Mouse (Mus musculus) embryonic facial prominence, embryonic 13.5 days (tissue): ENCODE measurements around the gene Smoc1. TPM values are rescaled to one million over a fixed set of nuclear protein-coding genes. Genes with fewer than 3 reads are reported as not detected.

Experiments used
- ATAC-seq: fragments of 200-750 bp; cut with Nextera tagmentation; 2 replicates; pipeline ENCODE4 v1.8.0; 2017; ENCODE audit warnings: low read depth; ENCODE audit not compliant: insufficient number of reproducible peaks, insufficient read depth, low FRiP score, low TSS enrichment
- H3K27ac ChIP-seq: fragments of 300-500 bp; sonication (generic); 2 replicates; pipeline ENCODE4 v1.5.1; 2015; ENCODE audit warnings: moderate library complexity, mild to moderate bottlenecking, inconsistent platforms
- H3K27me3 ChIP-seq: fragments of 300-500 bp; sonication (generic); 2 replicates; pipeline ENCODE4 v1.6.1; 2015; ENCODE audit warnings: mild to moderate bottlenecking, inconsistent platforms
- H3K36me3 ChIP-seq: fragments of 300-500 bp; sonication (generic); 2 replicates; pipeline ENCODE4 v1.6.1; 2015; ENCODE audit warnings: mild to moderate bottlenecking, inconsistent platforms
- H3K4me1 ChIP-seq: fragments of 300-500 bp; sonication (generic); 2 replicates; pipeline ENCODE4 v1.6.1; 2015; ENCODE audit warnings: inconsistent platforms
- H3K4me2 ChIP-seq: fragments of 300-500 bp; sonication (generic); 2 replicates; pipeline ENCODE4 v1.6.1; 2015; ENCODE audit warnings: moderate library complexity, mild to moderate bottlenecking, inconsistent platforms
- H3K4me3 ChIP-seq: fragments of 300-500 bp; sonication (generic); 2 replicates; pipeline ENCODE4 v1.5.1; 2015; ENCODE audit warnings: mild to moderate bottlenecking, inconsistent platforms
- H3K9ac ChIP-seq: fragments of 300-500 bp; sonication (generic); 2 replicates; pipeline ENCODE4 v1.6.1; 2015; ENCODE audit warnings: mild to moderate bottlenecking, inconsistent platforms
- H3K9me3 ChIP-seq: fragments of 300-500 bp; sonication (generic); 2 replicates; pipeline ENCODE4 v1.6.1; 2016; ENCODE audit warnings: inconsistent platforms
- WGBS: fragments of 180-500 bp; shearing (Covaris S2); methylation state at CpG from one replicate; pipeline ENCODE4 v1.1.7; 2015; ENCODE audit warnings: mixed read lengths; 5-methylcytosine and 5-hydroxymethylcytosine counted together
- polyA plus RNA-seq: library from polyadenylated mRNA; unstranded; fragments of >200 nt; fragmentation: Nextera tagmentation; extraction: Ambion mirVana; gene quantifications from 2 replicates; pipeline ENCODE4 v1.2.1, GENCODE M21; 2015

Gene Smoc1
- polyA plus RNA-seq, 1 experiment from 2014 or later = 15.5 TPM

DNA sequence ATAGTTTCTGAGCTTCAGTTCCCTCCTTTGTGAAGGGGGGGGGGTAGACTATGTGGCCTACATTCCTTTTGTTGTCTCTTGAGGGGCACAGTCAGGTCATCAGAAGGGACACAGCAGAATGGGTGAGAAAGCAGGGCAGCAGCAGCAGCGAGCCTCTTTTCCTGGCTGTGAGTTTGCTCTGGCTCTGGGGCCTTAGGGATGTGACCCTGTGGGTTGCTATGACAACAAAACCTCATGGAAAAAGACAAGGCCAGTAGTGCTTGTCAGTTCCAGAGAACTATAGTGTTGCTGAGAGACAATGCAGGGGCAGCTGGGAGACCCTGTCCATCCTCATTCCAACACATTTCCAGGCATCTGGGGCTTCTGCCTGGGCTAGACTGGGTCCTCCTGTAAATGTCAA is 176.6 kb downstream of the Smoc1 start:
- ATAC-seq = no peak
- 17% methylated on average over 1 of the region's 1 CpGs for WGBS
- no peak overlapping the region for H3K4me3 ChIP-seq

DNA sequence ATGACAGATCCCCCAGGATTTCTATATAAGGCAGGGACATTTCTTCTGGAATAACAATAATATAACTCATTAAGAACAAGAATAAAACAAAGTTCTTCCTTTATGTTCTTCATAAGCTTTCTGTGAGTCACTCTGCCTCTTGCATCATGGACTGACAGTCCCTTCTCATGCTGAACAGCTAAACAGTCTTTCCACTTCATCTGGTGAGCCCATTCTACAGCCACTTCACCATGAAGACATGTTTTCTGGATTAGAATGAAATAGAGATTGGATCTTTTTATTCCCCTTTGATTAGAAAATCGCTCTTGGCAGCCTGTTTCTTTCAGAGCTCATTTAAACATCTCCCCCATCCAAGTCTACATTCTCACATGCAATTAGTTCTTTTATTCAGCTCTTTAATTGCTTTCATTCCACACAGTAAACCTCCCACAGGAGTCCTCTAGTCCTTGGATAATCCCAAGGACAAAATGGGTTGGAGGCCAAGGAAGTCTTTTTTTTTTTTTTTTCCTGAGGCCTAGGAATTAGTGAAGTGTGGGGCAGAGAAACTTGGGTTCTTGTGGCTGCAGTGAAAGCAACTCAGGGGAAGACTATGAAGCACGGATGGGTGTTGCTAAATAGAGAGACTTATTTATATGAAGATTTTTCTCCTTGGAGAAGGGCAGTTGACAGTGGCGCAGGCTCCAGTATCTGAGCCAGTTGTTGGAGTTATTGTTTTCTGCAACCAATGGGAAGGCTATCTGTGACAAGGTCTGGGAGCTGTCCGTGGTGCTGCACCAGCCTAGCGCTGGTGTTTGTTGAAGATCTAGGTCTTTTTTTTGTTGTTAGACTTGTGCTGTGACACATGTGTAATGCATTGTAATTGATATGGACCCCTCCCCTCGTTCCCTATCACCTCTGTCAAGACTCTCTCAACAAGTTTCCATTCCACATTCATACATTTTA is 179.3 kb downstream of the Smoc1 start:
- Histone ChIP-seq H3K4me2 (no peak overlapping the region), H3K27ac (no peak overlapping the region), H3K9ac (no peak overlapping the region), H3K9me3 (no peaks in the 10 kb centered on the region), H3K4me1 (no peaks in the 10 kb centered on the region), H3K27me3 (no peaks in the 10 kb centered on the region), H3K4me3 (no peak overlapping the region), H3K36me3 (no peaks in the 10 kb centered on the region)
- ATAC-seq = no peak
- WGBS = 27% methylated on average over 6 of the region's 6 CpGs

More for the DNA sequence above, 176.6 kb downstream of the Smoc1 start:
- Histone ChIP-seq H3K9ac (no peak overlapping the region), H3K27ac (no peak overlapping the region), H3K4me1 (no peaks in the 10 kb centered on the region), H3K4me2 (no peak overlapping the region), H3K9me3 (no peaks in the 10 kb centered on the region), H3K27me3 (no peaks in the 10 kb centered on the region), H3K36me3 (no peaks in the 10 kb centered on the region)

DNA sequence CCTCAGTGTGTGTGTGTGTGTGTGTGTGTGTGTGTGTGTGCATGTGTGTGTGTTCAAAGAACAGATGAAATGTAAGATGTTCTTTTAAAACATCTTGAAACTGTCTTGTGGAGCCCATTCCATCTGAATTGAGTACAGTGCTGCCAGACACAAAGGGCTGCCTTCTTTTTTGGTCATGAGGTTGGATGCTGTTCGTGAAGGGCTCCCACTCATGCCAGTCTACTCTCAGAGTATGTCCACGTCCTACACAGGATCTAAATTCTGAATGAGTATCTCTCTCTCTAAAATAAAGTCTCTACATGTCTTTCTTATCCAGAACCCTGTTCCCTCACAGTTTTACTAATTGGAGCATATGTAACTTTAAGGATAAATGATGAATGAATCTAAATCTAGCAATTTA is 182.0 kb downstream of the Smoc1 start:
- H3K4me1 ChIP-seq = no peaks in the 10 kb centered on the region
- H3K9ac ChIP-seq = no peak overlapping the region
- no peak overlapping the region for H3K4me3 ChIP-seq
- H3K36me3 ChIP-seq = no peaks in the 10 kb centered on the region
- no peak overlapping the region for H3K4me2 ChIP-seq
- no peak for ATAC-seq
- no peak overlapping the region for H3K27ac ChIP-seq
- no peaks in the 10 kb centered on the region for H3K9me3 ChIP-seq
- no peaks in the 10 kb centered on the region for H3K27me3 ChIP-seq
- WGBS = 58% methylated on average over 2 of the region's 2 CpGs

DNA sequence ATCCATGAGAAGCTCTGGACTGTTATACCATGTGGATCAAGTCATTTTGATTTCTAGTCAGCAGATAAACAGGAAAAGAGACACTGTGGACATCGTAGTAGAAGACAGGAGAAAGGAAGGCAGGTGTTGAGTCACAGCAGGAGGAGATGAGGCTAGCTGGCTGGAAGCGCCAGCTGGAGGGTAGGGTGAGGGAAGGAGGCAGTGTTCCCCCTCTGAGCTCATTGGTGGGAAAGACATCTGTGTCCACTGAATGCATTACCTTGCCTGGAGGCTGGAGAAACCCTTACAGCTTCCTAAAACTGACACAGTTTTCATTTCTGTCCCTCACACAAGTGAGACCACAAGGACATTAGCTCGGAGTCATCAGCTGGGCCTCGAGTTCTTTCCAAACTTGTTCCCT is 192.7 kb downstream of the Smoc1 start:
- Histone ChIP-seq H3K4me1 (no peaks in the 10 kb centered on the region), H3K27me3 (no peaks in the 10 kb centered on the region), H3K27ac (no peak overlapping the region), H3K4me3 (no peak overlapping the region), H3K36me3 (no peaks in the 10 kb centered on the region), H3K4me2 (no peak overlapping the region), H3K9me3 (no peaks in the 10 kb centered on the region), H3K9ac (no peak overlapping the region)
- 71% methylated on average over 4 of the region's 4 CpGs for WGBS
- ATAC-seq = no peak

DNA sequence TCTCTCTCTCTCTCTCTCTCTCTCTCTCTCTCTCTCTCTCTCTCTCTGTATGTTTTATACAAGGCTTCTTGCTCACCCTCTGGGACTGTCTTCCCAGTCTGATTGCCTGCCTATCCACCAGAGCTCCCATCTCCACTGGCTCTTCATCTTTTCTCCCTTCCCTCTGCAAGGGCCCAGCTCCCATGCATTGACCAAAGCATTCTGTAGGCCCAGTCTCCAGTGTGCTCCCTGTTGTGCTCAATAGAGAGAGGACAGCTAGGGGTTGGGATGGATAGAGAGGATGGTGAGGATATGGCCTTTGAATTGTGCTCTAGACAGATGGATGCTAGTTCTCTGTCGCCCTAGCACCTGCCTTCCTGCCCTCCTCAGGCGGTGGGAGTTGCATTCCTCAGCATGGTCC is 196.7 kb downstream of the Smoc1 start:
- no peak overlapping the region for H3K4me2 ChIP-seq
- no peak overlapping the region for H3K4me3 ChIP-seq
- no peak for ATAC-seq
- no peak overlapping the region for H3K27ac ChIP-seq
- no peaks in the 10 kb centered on the region for H3K36me3 ChIP-seq
- no peak overlapping the region for H3K9ac ChIP-seq
- no peaks in the 10 kb centered on the region for H3K27me3 ChIP-seq
- 79% methylated on average over 2 of the region's 2 CpGs for WGBS
- no peaks in the 10 kb centered on the region for H3K9me3 ChIP-seq
- H3K4me1 ChIP-seq = peaks cover 9% of the 10 kb centered on the region; the same call in 1 of the 2 replicates

DNA sequence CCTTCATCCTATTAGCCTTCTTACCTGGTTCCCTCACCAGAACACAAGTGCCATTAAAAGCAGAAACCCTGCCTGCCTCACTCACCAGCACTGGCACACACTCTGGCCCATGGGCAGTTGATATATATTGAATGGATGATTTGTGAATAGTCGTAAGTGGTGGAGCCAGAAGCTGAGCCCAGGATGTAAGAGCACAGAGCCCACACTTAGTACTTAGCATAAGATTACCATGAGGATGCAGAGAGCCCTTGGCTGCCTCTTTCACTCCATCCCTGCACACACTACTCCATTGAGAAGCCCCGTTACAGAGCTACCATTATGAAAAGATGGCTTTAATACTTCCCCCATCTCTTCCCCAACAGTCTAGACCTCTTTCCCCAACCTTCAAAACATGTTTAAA is 198.2 kb downstream of the Smoc1 start:
- Histone ChIP-seq H3K36me3 (no peaks in the 10 kb centered on the region), H3K27ac (no peak overlapping the region), H3K4me1 (peaks cover 9% of the 10 kb centered on the region; the same call in 1 of the 2 replicates), H3K9ac (no peak overlapping the region), H3K4me2 (no peak overlapping the region), H3K27me3 (no peaks in the 10 kb centered on the region), H3K4me3 (no peak overlapping the region), H3K9me3 (no peaks in the 10 kb centered on the region)
- 89% methylated on average over 2 of the region's 2 CpGs for WGBS
- ATAC-seq = no peak

DNA sequence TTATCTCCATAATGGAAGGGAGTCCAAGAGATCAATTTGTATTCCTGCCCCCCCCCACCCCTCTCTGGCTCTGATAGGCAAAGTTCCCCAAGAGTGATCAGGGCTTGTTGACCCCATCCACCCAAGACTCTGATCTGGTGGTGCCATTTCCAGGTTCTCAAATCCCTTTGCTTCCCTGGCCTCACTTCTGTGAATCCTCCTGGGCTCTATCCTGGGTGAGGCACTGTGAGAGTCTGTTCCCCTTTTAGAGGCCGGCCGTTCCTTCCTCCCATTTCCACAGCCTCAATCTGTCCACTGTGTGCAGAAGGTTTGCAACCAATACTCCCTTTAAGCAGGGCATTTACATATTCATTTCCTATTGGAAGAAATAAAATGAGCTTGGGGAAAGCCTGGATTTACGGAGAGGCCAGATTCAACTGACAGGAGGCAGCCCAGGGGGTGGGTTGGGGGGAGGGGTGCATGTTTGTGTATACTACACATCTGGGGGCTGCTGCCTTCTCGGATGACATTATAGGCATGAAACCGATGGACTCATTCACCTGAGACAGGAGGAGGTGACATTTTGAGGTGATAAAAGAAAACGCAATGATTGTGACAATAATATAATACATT is 199.5 kb downstream of the Smoc1 start:
- no peaks in the 10 kb centered on the region for H3K9me3 ChIP-seq
- no peak for ATAC-seq
- no peak overlapping the region for H3K4me2 ChIP-seq
- H3K4me3 ChIP-seq = no peak overlapping the region
- 28% methylated on average over 6 of the region's 6 CpGs for WGBS
- H3K27me3 ChIP-seq = no peaks in the 10 kb centered on the region
- no peaks in the 10 kb centered on the region for H3K36me3 ChIP-seq
- H3K27ac ChIP-seq = no peak overlapping the region
- peaks cover 9% of the 10 kb centered on the region; the same call in 1 of the 2 replicates for H3K4me1 ChIP-seq
- no peak overlapping the region for H3K9ac ChIP-seq

DNA sequence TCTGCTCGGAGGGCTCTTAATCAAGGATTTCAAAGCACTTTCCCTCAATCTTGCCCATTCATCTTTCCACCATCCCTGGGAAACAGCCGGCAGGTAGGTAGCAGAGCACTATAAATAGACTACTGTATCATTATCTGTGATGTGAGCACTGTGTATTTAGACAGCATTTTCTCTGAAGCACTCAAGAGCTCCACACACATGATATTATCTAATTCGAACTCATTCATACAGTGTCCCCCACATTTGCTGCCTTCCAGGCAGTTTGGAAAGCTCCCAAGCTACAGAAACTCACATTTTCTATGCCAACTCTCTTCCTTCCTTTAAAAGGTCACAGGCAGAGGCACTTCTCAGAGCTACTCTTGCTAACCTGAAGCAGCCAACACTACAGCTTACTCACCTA is 200.0 kb downstream of the Smoc1 start:
- WGBS = 47% methylated on average over 3 of the region's 3 CpGs

DNA sequence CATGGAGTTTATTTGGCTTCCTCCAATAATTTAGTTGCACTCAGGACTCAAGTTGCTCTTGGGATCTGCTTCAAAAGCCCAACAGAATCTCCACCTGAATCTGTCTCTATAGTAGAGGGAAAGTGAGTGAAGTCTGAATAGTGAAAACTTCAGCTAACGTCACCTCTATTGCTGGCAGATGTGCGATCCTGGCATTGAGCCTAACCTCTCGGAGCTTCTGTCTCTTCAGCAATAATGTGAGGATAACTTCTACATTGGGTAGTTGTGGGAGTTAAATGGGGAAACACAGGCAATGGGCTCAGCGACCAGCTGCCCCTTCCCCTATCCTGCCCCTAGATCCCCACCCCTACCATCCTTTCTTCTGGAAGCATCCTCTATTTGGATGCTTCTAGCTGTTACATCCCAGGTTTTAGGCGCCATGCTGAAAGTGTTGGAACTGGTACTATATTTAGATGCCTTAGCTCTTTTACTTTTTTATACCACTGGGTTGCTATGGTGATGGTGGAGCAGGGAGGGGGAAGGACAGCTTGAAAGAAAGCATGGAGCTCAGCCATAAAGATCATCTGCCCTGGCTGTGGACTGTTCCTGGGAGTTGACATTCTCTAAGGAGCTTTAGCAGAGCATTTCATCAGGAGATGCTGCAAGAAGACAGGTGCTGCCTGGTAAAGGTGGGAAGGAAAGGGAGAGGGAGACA is 201.3 kb downstream of the Smoc1 start:
- ATAC-seq = no peak
- Histone ChIP-seq H3K27ac (no peak overlapping the region), H3K27me3 (no peaks in the 10 kb centered on the region), H3K4me3 (no peak overlapping the region), H3K9me3 (no peaks in the 10 kb centered on the region), H3K36me3 (no peaks in the 10 kb centered on the region), H3K4me1 (peaks cover 9% of the 10 kb centered on the region; the same call in 1 of the 2 replicates), H3K4me2 (no peak overlapping the region), H3K9ac (no peak overlapping the region)
- WGBS = 64% methylated on average over 5 of the region's 5 CpGs

More for the DNA sequence above, 200.0 kb downstream of the Smoc1 start:
- Histone ChIP-seq H3K9me3 (no peaks in the 10 kb centered on the region), H3K4me2 (no peak overlapping the region), H3K27ac (no peak overlapping the region), H3K27me3 (no peaks in the 10 kb centered on the region), H3K36me3 (no peaks in the 10 kb centered on the region), H3K9ac (no peak overlapping the region), H3K4me1 (peaks cover 9% of the 10 kb centered on the region; the same call in 1 of the 2 replicates), H3K4me3 (no peak overlapping the region)
- no peak for ATAC-seq

DNA sequence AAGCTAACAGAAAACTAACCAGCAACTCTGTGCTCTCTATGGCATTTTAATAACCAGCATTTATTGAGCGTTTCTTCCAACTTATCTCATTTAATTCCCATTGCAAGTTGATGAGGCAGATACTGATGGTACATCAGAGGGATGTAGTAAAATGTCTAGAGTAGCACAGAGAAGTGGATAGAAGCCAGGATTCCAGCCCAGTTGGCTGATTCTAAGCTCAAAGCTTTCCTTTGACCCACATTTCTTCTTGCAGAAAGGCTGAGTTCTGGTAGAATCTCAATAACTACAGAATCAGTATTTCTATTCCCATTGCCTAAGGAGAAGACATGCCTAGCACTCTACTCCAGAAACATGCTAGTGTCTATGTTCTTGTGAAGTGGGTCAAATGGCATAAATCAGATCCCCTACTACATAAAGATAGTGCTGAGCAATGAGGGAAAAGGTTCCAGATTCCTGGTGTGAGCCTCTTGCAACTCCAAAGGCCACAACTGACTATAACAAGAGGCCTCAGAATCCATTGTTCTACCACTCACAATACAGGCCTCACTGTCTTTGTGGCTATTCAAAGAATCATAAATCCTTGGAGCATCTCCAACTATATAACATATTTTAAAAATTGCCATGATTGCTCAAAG is 207.3 kb downstream of the Smoc1 start:
- no peak for ATAC-seq
- Histone ChIP-seq H3K36me3 (no peaks in the 10 kb centered on the region), H3K4me1 (no peaks in the 10 kb centered on the region), H3K27ac (no peak overlapping the region), H3K9me3 (no peaks in the 10 kb centered on the region), H3K27me3 (no peaks in the 10 kb centered on the region), H3K4me2 (no peak overlapping the region), H3K9ac (no peak overlapping the region), H3K4me3 (no peak overlapping the region)
- 87% methylated on average over 1 of the region's 1 CpGs for WGBS
